Mouse (Mus musculus) lung, postnatal 0 days (tissue): ENCODE measurements around the gene Fzd2.

Experiments used
- CTCF ChIP-seq: IDR thresholded peaks from 2 replicates; pipeline ENCODE4 v1.5.1; 2016; ENCODE audit warnings: antibody characterized with exemption, mild to moderate bottlenecking
- EP300 ChIP-seq: IDR thresholded peaks from 2 replicates; pipeline ENCODE4 v1.6.1; 2016; ENCODE audit warnings: antibody characterized with exemption, mild to moderate bottlenecking, control low read depth

GRCm38 (mm10) chr11:102604010-102604584 lies at the start of gene Fzd2:
- no peak for TF ChIP-seq CTCF
- peak; percentile 82 for TF ChIP-seq EP300
